ENCODE assay signal across 7 mouse cellular contexts in genomic region chr11:102744746-102745145, GRCm38 (mm10). TPM values are rescaled to one million over a fixed set of nuclear protein-coding genes. Genes with fewer than 3 reads are reported as not detected.
"Had no signal": no experiment of that assay in that cellular context is flagged by ENCODE, and none has a peak within 500 bp of the region (broad histone marks: within the 10 kb centered on the region; RNA-seq: fewer than 3 reads in every experiment).

No protein-coding gene starts in this region.

- DNase-seq: kidney, postnatal 14 days; layer of hippocampus, postnatal 36 days; lung, adult 18-20 months; midbrain, embryonic 14.5 days; thymus, adult 18-20 months; thymus, postnatal 14 days had no signal

RNA-seq across cellular contexts. Expression of gene Adam11, which starts 16.5 kb away (rescaled TPM):
- total RNA-seq: neutrophil, adult 5-6 weeks had no signal
